Mouse (Mus musculus): ENCODE results near the gene Stoml1. TPM values are rescaled to one million over a fixed set of nuclear protein-coding genes. Genes with fewer than 3 reads are reported as not detected.

The Stoml1 gene
- total and polyA plus RNA-seq, 2 experiments, result 5.4 to 8.1 TPM

GRCm38 (mm10) chr9:58231746-58232145 is 21.2 kb upstream of the Stoml1 start:
- H3K79me2 ChIP-seq (ENCODE audit: control insufficient read depth, insufficient read depth, low read length), result no peaks in the 10 kb centered on the region
- 75% methylated on average over 6 of the region's 6 CpGs for WGBS
- peaks cover 48% of the 10 kb centered on the region for H3K36me3 ChIP-seq (ENCODE audit: control insufficient read depth, insufficient read depth, low read length)
- no peak overlapping the region for H3K4me3 ChIP-seq (ENCODE audit: insufficient read depth, low read depth, low read length)
- H3K9ac ChIP-seq (ENCODE audit: low read depth, low read length), result no peak overlapping the region
- peaks cover 3% of the 10 kb centered on the region for H3K4me1 ChIP-seq (ENCODE audit: control insufficient read depth, insufficient read depth, low read length)
- DNase-seq (ENCODE audit: extremely low read depth, low read depth, low spot score), result peak; percentile 24
- peak overlapping the region; percentile 7 for H3K27ac ChIP-seq (replicated peaks; ENCODE audit: insufficient read depth, low read depth, low read length)
- TF ChIP-seq CTCF (IDR thresholded peaks at IDR 0.05; ENCODE audit: low read depth, low read length) (no peak), POLR2A (IDR thresholded peaks at IDR 0.05; ENCODE audit: extremely low read depth, insufficient read depth, low read length) (no peak)
- no peaks in the 10 kb centered on the region for H3K27me3 ChIP-seq (ENCODE audit: control insufficient read depth, insufficient read depth, low read length)

- Histone ChIP-seq H3K36me3 (ENCODE audit: control insufficient read depth, insufficient read depth, low read length) (peaks cover 46% of the 10 kb centered on the region), H3K4me3 (ENCODE audit: insufficient read depth, low read depth, low read length) (no peak overlapping the region), H3K9ac (ENCODE audit: low read depth, low read length) (no peak overlapping the region), H3K27ac (replicated peaks; ENCODE audit: insufficient read depth, low read depth, low read length) (peak overlapping the region; percentile 65), H3K79me2 (ENCODE audit: control insufficient read depth, insufficient read depth, low read length) (no peaks in the 10 kb centered on the region; the same call in 1 of the 2 replicates), H3K4me1 (ENCODE audit: control insufficient read depth, insufficient read depth, low read length) (peaks cover 3% of the 10 kb centered on the region), H3K27me3 (ENCODE audit: control insufficient read depth, insufficient read depth, low read length) (no peaks in the 10 kb centered on the region)
- WGBS, result 70% methylated on average over 5 of the region's 5 CpGs
- TF ChIP-seq CTCF (IDR thresholded peaks at IDR 0.05; ENCODE audit: low read depth, low read length) (no peak), POLR2A (IDR thresholded peaks at IDR 0.05; ENCODE audit: extremely low read depth, insufficient read depth, low read length) (no peak)
- peak; percentile 35 for DNase-seq (ENCODE audit: extremely low read depth, low read depth, low spot score)
These were observed 20.6 kb upstream of the Stoml1 start for GRCm38 (mm10) chr9:58232374-58232773.

GRCm38 (mm10) chr9:58234502-58235015 is 18.4 kb upstream of the Stoml1 start:
- no peaks in the 10 kb centered on the region for H3K27me3 ChIP-seq (ENCODE audit: control insufficient read depth, insufficient read depth, low read length)
- no peak for TF ChIP-seq CTCF (IDR thresholded peaks at IDR 0.05; ENCODE audit: low read depth, low read length)
- no peak for TF ChIP-seq POLR2A (IDR thresholded peaks at IDR 0.05; ENCODE audit: extremely low read depth, insufficient read depth, low read length)
- WGBS, result 97% methylated on average over 28 of the region's 28 CpGs
- no peak for DNase-seq (ENCODE audit: extremely low read depth, low read depth, low spot score)
- H3K9ac ChIP-seq (ENCODE audit: low read depth, low read length), result no peak overlapping the region
- H3K27ac ChIP-seq (replicated peaks; ENCODE audit: insufficient read depth, low read depth, low read length), result no peak overlapping the region
- H3K4me3 ChIP-seq (ENCODE audit: insufficient read depth, low read depth, low read length), result no peak overlapping the region
- H3K79me2 ChIP-seq (ENCODE audit: control insufficient read depth, insufficient read depth, low read length), result peaks cover 6% of the 10 kb centered on the region; the same call in 1 of the 2 replicates
- H3K4me1 ChIP-seq (ENCODE audit: control insufficient read depth, insufficient read depth, low read length), result peaks cover 3% of the 10 kb centered on the region
- H3K36me3 ChIP-seq (ENCODE audit: control insufficient read depth, insufficient read depth, low read length), result peaks cover 28% of the 10 kb centered on the region

- H3K27me3 ChIP-seq (ENCODE audit: control insufficient read depth, insufficient read depth, low read length), result no peaks in the 10 kb centered on the region
- H3K9ac ChIP-seq (ENCODE audit: low read depth, low read length), result no peak overlapping the region
- 14% methylated on average over 9 of the region's 9 CpGs for WGBS
- peaks cover 17% of the 10 kb centered on the region for H3K4me1 ChIP-seq (ENCODE audit: control insufficient read depth, insufficient read depth, low read length)
- H3K4me3 ChIP-seq (ENCODE audit: insufficient read depth, low read depth, low read length), result no peak overlapping the region
- peaks cover 15% of the 10 kb centered on the region; the same call in 1 of the 2 replicates for H3K79me2 ChIP-seq (ENCODE audit: control insufficient read depth, insufficient read depth, low read length)
- H3K27ac ChIP-seq (replicated peaks; ENCODE audit: insufficient read depth, low read depth, low read length), result peak overlapping the region; percentile 52
- no peak for TF ChIP-seq CTCF (IDR thresholded peaks at IDR 0.05; ENCODE audit: low read depth, low read length)
- TF ChIP-seq POLR2A (IDR thresholded peaks at IDR 0.05; ENCODE audit: extremely low read depth, insufficient read depth, low read length), result no peak
- peaks cover 12% of the 10 kb centered on the region; the same call in 1 of the 2 replicates for H3K36me3 ChIP-seq (ENCODE audit: control insufficient read depth, insufficient read depth, low read length)
- DNase-seq (ENCODE audit: extremely low read depth, low read depth, low spot score), result peak; percentile 83
These were observed 11.0 kb upstream of the Stoml1 start for GRCm38 (mm10) chr9:58241780-58242485.

- peaks cover 12% of the 10 kb centered on the region; the same call in 1 of the 2 replicates for H3K36me3 ChIP-seq (ENCODE audit: control insufficient read depth, insufficient read depth, low read length)
- 79% methylated on average over 5 of the region's 5 CpGs for WGBS
These were observed 10.3 kb upstream of the Stoml1 start for GRCm38 (mm10) chr9:58242696-58243095.

More at GRCm38 (mm10) chr9:58242696-58243095, 10.3 kb upstream of the Stoml1 start:
- H3K4me3 ChIP-seq (ENCODE audit: insufficient read depth, low read depth, low read length), result no peak overlapping the region
- H3K27ac ChIP-seq (replicated peaks; ENCODE audit: insufficient read depth, low read depth, low read length), result peak overlapping the region; percentile 57
- DNase-seq (ENCODE audit: extremely low read depth, low read depth, low spot score), result no peak
- peaks cover 17% of the 10 kb centered on the region for H3K4me1 ChIP-seq (ENCODE audit: control insufficient read depth, insufficient read depth, low read length)
- TF ChIP-seq CTCF (IDR thresholded peaks at IDR 0.05; ENCODE audit: low read depth, low read length), result no peak
- TF ChIP-seq POLR2A (IDR thresholded peaks at IDR 0.05; ENCODE audit: extremely low read depth, insufficient read depth, low read length), result no peak
- peaks cover 20% of the 10 kb centered on the region; the same call in 1 of the 2 replicates for H3K79me2 ChIP-seq (ENCODE audit: control insufficient read depth, insufficient read depth, low read length)
- H3K9ac ChIP-seq (ENCODE audit: low read depth, low read length), result no peak overlapping the region
- no peaks in the 10 kb centered on the region for H3K27me3 ChIP-seq (ENCODE audit: control insufficient read depth, insufficient read depth, low read length)
